Mouse (Mus musculus) liver, embryonic 14 days (tissue): ENCODE measurements around the gene Zp3. TPM values are rescaled to one million over a fixed set of nuclear protein-coding genes. Genes with fewer than 3 reads are reported as not detected.

Experiments
- polyA plus RNA-seq: library from polyadenylated mRNA; depleted of rRNA; stranded (reverse); fragments of >200 nt; gene quantifications from 2 replicates; pipeline ENCODE4 v1.2.3, GENCODE M21; 2012; rRNA removed

Gene Zp3
- not detected in 2 replicates for polyA plus RNA-seq

GRCm38 (mm10) chr5:135979904-135980303 is at the start of gene Zp3:
Zp3 (plus strand) TSS chr5:135980099.

GRCm38 (mm10) chr5:135934481-135935175 is 45.3 kb upstream of the Zp3 start, which contains the start of gene Ywhag:
Ywhag (minus strand) TSS chr5:135934616.

DNA sequence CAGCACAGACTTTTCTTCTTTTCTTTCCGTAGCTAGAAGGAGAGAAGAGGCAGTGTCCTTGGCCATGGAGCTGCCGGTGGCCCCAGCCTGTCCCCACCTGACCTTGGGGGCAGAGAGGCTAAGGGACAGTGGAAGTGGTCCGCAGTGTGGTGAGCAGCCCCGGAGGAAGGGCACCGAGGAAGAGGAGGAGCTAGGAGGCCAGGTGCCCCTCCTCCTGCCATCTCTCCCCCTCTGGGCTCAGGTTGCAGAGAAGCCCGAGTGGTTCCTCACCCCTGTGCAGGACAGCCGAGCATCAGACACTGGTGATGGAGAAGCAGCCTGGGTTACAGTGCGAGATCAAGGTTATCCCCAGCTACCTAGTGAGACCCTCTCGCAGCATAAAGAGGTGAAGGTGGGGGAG is 5.5 kb upstream of the Zp3 start, which contains the start of gene Ssc4d:
Gene Ssc4d, minus strand, starts transcription at position 167 of the 400 bp plus-strand sequence.

DNA sequence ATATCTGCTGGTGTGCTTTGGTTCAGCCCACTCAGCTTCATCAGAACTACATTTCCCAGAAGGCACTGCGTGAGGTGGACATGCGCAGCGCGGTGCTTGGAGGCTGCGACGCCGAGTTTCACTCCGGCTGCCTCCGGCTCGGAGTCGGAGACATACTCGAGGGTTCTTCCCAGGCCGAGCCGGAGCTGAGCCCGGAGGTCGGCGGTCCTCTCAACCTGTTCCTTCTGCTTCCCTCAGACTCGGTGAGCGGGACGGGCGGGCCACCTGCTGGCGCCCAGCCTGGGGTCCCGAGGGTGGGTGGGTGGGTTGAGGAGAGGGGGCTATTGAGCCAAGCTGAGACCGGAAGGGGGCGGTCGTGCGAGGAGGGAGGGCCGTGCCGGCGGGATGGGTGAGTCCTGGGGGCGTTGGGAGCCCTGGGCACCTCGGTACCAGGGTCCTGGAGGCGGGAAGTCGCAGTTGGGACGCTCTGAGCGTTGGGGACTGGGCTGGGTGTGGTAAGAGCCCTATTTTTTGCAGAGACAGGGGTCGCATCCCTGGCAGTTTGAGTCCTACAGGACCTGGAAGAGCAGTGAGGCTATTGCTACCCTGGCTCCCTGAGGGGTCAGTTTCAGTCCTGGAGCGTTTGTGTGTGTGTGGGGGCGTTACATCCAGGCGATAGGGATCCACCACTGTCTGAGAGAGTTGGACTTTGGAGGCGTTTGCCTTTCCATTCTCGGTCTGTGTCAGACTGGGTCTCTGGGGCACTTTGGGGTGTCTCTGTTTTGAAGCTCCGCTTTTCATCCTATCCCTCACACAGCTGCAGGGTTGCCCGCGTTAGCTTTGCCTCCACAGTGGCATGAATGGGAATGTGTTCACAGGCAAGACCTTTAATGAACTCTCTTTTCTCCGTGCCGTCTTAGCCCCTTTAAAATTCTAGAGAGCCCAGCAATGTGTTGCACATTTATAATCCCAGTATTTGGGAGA is 15.1 kb downstream of the Zp3 start, which contains the start of gene Dtx2:
Gene Dtx2, plus strand, starts transcription at position 76 of the 963 bp plus-strand sequence.

Other genes starting within 250 kb of the Zp3 start
- gene Tmem120a, start 235.7 kb upstream of the Zp3 start, polyA plus RNA-seq = 4.6 and 5.7 TPM in 2 replicates
- 0.05 TPM in 1 of 2 replicates, not detected in the other for gene Styxl1, start 201.7 kb upstream of the Zp3 start, polyA plus RNA-seq
- gene Mdh2, start 201.6 kb upstream of the Zp3 start, polyA plus RNA-seq = 211 and 234 TPM in 2 replicates
- gene Srrm3, start 173.2 kb upstream of the Zp3 start, polyA plus RNA-seq = 0.01 and 0.02 TPM in 2 replicates
- gene Hspb1, start 92.2 kb upstream of the Zp3 start, polyA plus RNA-seq = 1.3 and 4.2 TPM in 2 replicates
- gene Ywhag, start 45.5 kb upstream of the Zp3 start, polyA plus RNA-seq = 22.8 and 28.2 TPM in 2 replicates
- gene Ssc4d, start 5.6 kb upstream of the Zp3 start, polyA plus RNA-seq = 1.8 and 2.7 TPM in 2 replicates
- 3.1 and 3.7 TPM in 2 replicates for gene Dtx2, start 14.7 kb downstream of the Zp3 start, polyA plus RNA-seq
- 1.6 and 1.8 TPM in 2 replicates for gene Upk3b, start 58.4 kb downstream of the Zp3 start, polyA plus RNA-seq
- gene Upk3bl, start 74.4 kb downstream of the Zp3 start, polyA plus RNA-seq = 0.85 TPM in 1 of 2 replicates, not detected in the other
- 1.3 and 1.6 TPM in 2 replicates for gene Rasa4, start 103.8 kb downstream of the Zp3 start, polyA plus RNA-seq
- gene Polr2j, start 136.5 kb downstream of the Zp3 start, polyA plus RNA-seq = 89.2 and 101 TPM in 2 replicates
- gene Lrwd1, start 156.0 kb downstream of the Zp3 start, polyA plus RNA-seq = 40.2 and 45.9 TPM in 2 replicates
- gene Alkbh4, start 156.0 kb downstream of the Zp3 start, polyA plus RNA-seq = 7.4 and 8.4 TPM in 2 replicates
- gene Orai2, start 190.6 kb downstream of the Zp3 start, polyA plus RNA-seq = 2.9 and 3.8 TPM in 2 replicates
- 16.1 and 17.9 TPM in 2 replicates for gene Prkrip1, start 218.9 kb downstream of the Zp3 start, polyA plus RNA-seq